Mouse (Mus musculus) CD4-positive, CD25-positive, alpha-beta regulatory T cell, adult 2 months (primary cell): ENCODE results near the gene Tmem52.

Experiments
- DNase-seq: peaks from one replicate; pipeline ENCODE4 v3.0.0-alpha.2; 2012; ENCODE audit warnings: low read depth, low spot score

Gene Tmem52

GRCm38 (mm10) chr4:155505671-155506295, 36.9 kb downstream of the Tmem52 start:
- DNase-seq = no peak

GRCm38 (mm10) chr4:155508614-155509013, 39.7 kb downstream of the Tmem52 start:
- DNase-seq = no peak

- no peak for DNase-seq
Observed at GRCm38 (mm10) chr4:155510981-155511380, 42.1 kb downstream of the Tmem52 start.

GRCm38 (mm10) chr4:155514810-155515209, 45.9 kb downstream of the Tmem52 start:
- DNase-seq = no peak

GRCm38 (mm10) chr4:155517948-155518517, 49.1 kb downstream of the Tmem52 start:
- peak; percentile 23 for DNase-seq
